Mouse (Mus musculus): ENCODE data around the gene Mogs.

DNA sequence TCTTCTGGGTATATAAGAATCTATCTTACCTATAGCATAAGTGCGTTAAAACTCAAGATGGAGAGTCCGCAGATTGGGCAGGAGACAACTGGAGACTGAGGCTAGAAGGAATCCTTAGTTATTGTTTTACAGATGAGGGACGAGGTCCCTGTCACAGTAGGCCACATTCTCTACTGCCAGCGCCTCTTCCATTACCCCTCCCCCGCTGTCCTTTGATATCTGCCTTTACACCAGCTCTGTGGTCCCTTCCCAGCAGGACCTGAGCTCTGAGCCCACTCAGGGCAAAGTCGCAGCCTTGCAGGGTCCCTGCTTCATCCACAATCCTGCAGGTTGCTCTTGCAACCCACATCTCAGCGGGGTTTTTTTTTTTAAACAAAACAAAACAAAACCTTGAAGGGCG, 47.1 kb upstream of the Mogs start:
- TF ChIP-seq CTCF (IDR thresholded peaks at IDR 0.05; ENCODE audit: extremely low read depth, insufficient read length, insufficient replicate concordance, low read depth, low read length) (no peak), POLR2A (IDR thresholded peaks at IDR 0.05; ENCODE audit: low read depth, low read length) (no peak)
